Mouse (Mus musculus) limb, embryonic 11.5 days (tissue): Measurements from ENCODE around the gene Patj. TPM values are rescaled to one million over a fixed set of nuclear protein-coding genes. Genes with fewer than 3 reads are reported as not detected.

Experiments
- ATAC-seq: fragments of 200-750 bp; cut with Nextera tagmentation; 2 replicates; pipeline ENCODE4 v1.8.0; 2017; ENCODE audit warnings: low read depth; ENCODE audit not compliant: insufficient number of reproducible peaks, low FRiP score, low TSS enrichment
- DNase-seq: peaks from one replicate; pipeline ENCODE4 v3.0.0-alpha.2; 2015; ENCODE audit warnings: low spot score
- H3K27ac ChIP-seq: fragments of 300-500 bp; sonication (generic); replicated peaks from 2 replicates; pipeline ENCODE4 v1.5.1; 2014; ENCODE audit warnings: low read depth, mild to moderate bottlenecking, low read length
- H3K27me3 ChIP-seq: fragments of 300-500 bp; sonication (generic); 2 replicates; pipeline ENCODE4 v1.6.1; 2014; ENCODE audit warnings: mild to moderate bottlenecking, low read length, mixed read lengths; ENCODE audit not compliant: control insufficient read depth, insufficient read depth
- H3K36me3 ChIP-seq: fragments of 300-500 bp; sonication (generic); 2 replicates; pipeline ENCODE4 v1.6.1; 2014; ENCODE audit warnings: mild to moderate bottlenecking, low read length, moderate library complexity, mixed read lengths; ENCODE audit not compliant: control insufficient read depth, insufficient read depth
- H3K4me1 ChIP-seq: fragments of 300-500 bp; sonication (generic); 2 replicates; pipeline ENCODE4 v1.6.1; 2014; ENCODE audit warnings: low read length, mixed read lengths; ENCODE audit not compliant: control insufficient read depth, insufficient read depth
- H3K4me2 ChIP-seq: fragments of 300-500 bp; sonication (generic); 2 replicates; pipeline ENCODE4 v1.6.1; 2014; ENCODE audit warnings: low read depth, mild to moderate bottlenecking, moderate library complexity; ENCODE audit not compliant: severe bottlenecking
- H3K4me3 ChIP-seq: fragments of 300-500 bp; sonication (generic); 2 replicates; pipeline ENCODE4 v1.5.1; 2014; ENCODE audit warnings: low read depth, low read length
- H3K9ac ChIP-seq: fragments of 300-500 bp; sonication (generic); 2 replicates; pipeline ENCODE4 v1.6.1; 2014; ENCODE audit warnings: mild to moderate bottlenecking, low read length
- H3K9me3 ChIP-seq: fragments of 300-500 bp; sonication (generic); 2 replicates; pipeline ENCODE4 v1.6.1; 2016; ENCODE audit warnings: low read length; ENCODE audit not compliant: control insufficient read depth
- WGBS: fragments of 180-500 bp; shearing (Covaris S2); extraction: QIAGEN DNeasy Blood & Tissue Kit; methylation state at CpG from one replicate; pipeline ENCODE4 v1.1.7; 2014; 5-methylcytosine and 5-hydroxymethylcytosine counted together
- polyA plus RNA-seq: library from polyadenylated mRNA; unstranded; fragments of >200 nt; fragmentation: Nextera tagmentation; extraction: Ambion mirVana; gene quantifications from 2 replicates; pipeline ENCODE4 v1.2.1, GENCODE M21; 2014

Gene Patj
- polyA plus RNA-seq, 1 experiment from 2014 or later = 19.4 TPM

GRCm38 (mm10) chr4:98635140-98635837 lies 239.7 kb downstream of the Patj start:
- ATAC-seq (no peak), DNase-seq (no peak)
- Histone ChIP-seq H3K36me3 (no peaks in the 10 kb centered on the region), H3K4me2 (no peak overlapping the region), H3K9ac (no peak overlapping the region), H3K4me1 (0 out of 2 replicates have a peak, but pooled peaks cover 2% of the 10 kb centered on the region), H3K27ac (0 out of 2 replicates have a peak overlapping the region, but pooled peaks have one; percentile 16), H3K27me3 (no peaks in the 10 kb centered on the region), H3K4me3 (no peak overlapping the region), H3K9me3 (no peaks in the 10 kb centered on the region)
- 89% methylated on average over 18 of the region's 18 CpGs for WGBS

GRCm38 (mm10) chr4:98638731-98639130 lies 243.1 kb downstream of the Patj start:
- ATAC-seq (no peak), DNase-seq (no peak)
- H3K27me3 ChIP-seq = no peaks in the 10 kb centered on the region
- WGBS = 94% methylated on average over 8 of the region's 8 CpGs
- no peak overlapping the region for H3K27ac ChIP-seq
- H3K9me3 ChIP-seq = no peaks in the 10 kb centered on the region
- no peak overlapping the region for H3K4me3 ChIP-seq
- H3K4me2 ChIP-seq = no peak overlapping the region
- H3K36me3 ChIP-seq = no peaks in the 10 kb centered on the region
- H3K4me1 ChIP-seq = 0 out of 2 replicates have a peak, but pooled peaks cover 2% of the 10 kb centered on the region
- no peak overlapping the region for H3K9ac ChIP-seq

DNA sequence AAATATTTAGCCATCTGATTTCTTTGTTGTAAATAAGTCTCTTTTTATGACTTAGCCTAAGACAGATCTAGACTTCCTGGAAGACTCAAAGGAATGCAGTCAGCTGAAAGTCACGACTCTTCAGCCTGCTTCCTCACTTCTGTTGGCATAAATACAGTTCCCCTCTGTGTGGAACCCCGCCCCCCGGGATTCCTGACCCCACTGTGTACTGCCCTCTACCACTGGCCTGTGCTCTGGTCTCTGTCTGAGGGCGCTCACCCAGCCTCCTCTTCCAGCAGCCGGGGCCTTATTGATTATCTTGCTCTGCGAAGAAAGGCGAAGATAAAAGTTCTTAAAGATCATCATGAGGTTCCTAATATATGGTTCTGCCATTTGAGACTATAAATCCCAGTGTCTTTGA lies 258.1 kb downstream of the Patj start:
- Histone ChIP-seq H3K4me2 (no peak overlapping the region), H3K4me1 (0 out of 2 replicates have a peak, but pooled peaks cover 3% of the 10 kb centered on the region), H3K36me3 (no peaks in the 10 kb centered on the region), H3K27me3 (no peaks in the 10 kb centered on the region), H3K9ac (no peak overlapping the region), H3K27ac (no peak overlapping the region), H3K9me3 (no peaks in the 10 kb centered on the region), H3K4me3 (no peak overlapping the region)
- ATAC-seq (no peak), DNase-seq (no peak)
- WGBS = 41% methylated on average over 7 of the region's 7 CpGs

DNA sequence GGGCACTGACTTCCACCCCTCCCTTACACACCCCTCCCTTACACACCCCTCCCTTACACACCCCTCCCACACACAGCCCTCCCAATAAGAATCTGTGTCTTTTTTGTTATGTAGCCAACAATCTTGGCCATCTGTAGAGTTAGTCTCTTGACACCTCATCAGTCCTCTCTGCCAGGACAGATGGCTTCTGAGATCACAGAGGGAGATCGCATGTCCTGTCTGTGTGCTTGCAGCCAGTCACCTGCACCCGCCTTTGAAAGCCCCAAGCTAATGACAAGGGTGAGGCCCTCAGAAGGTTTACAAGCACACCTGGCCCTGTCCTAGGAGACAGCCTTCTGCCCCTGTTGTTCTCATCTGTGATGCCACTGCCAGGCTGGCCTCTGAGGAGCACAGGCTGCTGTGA lies 258.8 kb downstream of the Patj start:
- Histone ChIP-seq H3K4me1 (0 out of 2 replicates have a peak, but pooled peaks cover 3% of the 10 kb centered on the region), H3K9me3 (no peaks in the 10 kb centered on the region), H3K27me3 (no peaks in the 10 kb centered on the region), H3K4me2 (no peak overlapping the region), H3K9ac (no peak overlapping the region), H3K27ac (no peak overlapping the region), H3K36me3 (no peaks in the 10 kb centered on the region), H3K4me3 (no peak overlapping the region)
- WGBS = 16% methylated on average over 2 of the region's 2 CpGs
- DNase-seq (no peak), ATAC-seq (peak; percentile 57)

DNA sequence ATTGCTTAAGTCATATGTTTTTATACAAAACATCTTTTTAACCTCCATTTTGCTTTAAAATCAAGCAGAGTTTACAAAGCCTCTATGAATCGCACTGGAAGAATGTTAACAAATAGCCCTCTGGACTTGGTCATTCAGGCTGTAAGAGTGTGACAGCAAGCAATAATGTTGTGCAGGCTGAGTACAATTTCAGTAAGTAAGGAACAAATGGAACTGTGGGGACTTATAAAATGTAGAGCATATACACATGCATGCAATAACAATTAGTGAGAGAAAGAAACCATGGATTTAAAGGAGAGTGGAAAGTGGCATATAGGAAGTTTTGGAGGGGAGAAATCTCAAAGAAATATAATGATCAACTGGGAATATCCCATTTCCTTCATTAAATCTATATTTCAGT lies 261.2 kb downstream of the Patj start:
- 93% methylated on average over 1 of the region's 1 CpGs for WGBS
- Histone ChIP-seq H3K4me3 (no peak overlapping the region), H3K27ac (no peak overlapping the region), H3K4me2 (no peak overlapping the region), H3K9me3 (no peaks in the 10 kb centered on the region), H3K36me3 (no peaks in the 10 kb centered on the region), H3K27me3 (no peaks in the 10 kb centered on the region), H3K9ac (no peak overlapping the region), H3K4me1 (0 out of 2 replicates have a peak, but pooled peaks cover 3% of the 10 kb centered on the region)
- ATAC-seq (no peak), DNase-seq (no peak)

DNA sequence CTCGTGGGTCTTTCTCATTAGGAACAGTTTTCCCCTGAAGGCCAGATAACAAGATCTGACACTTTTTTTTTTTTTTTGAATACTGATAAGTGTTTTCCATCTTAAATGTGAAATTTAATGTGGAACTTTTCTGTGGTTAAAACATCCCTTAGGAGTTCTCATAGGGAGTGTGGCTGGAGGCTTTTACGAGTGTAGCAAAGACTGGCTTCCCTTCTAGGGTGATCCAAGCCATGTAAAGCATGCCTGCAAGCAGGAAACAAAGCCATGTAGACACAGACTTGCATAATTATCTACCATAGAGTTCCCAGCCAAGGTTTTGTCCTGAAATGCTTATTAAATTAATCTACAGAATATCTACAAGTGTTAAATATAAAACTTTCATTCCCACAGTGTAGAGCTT lies 263.4 kb downstream of the Patj start:
- Histone ChIP-seq H3K4me1 (0 out of 2 replicates have a peak, but pooled peaks cover 3% of the 10 kb centered on the region), H3K9ac (no peak overlapping the region), H3K36me3 (no peaks in the 10 kb centered on the region), H3K27me3 (no peaks in the 10 kb centered on the region), H3K27ac (no peak overlapping the region), H3K4me2 (no peak overlapping the region), H3K4me3 (no peak overlapping the region), H3K9me3 (peaks cover 6% of the 10 kb centered on the region; the same call in 1 of the 2 replicates)
- DNase-seq (no peak), ATAC-seq (no peak)
- WGBS = 62% methylated on average over 2 of the region's 2 CpGs

DNA sequence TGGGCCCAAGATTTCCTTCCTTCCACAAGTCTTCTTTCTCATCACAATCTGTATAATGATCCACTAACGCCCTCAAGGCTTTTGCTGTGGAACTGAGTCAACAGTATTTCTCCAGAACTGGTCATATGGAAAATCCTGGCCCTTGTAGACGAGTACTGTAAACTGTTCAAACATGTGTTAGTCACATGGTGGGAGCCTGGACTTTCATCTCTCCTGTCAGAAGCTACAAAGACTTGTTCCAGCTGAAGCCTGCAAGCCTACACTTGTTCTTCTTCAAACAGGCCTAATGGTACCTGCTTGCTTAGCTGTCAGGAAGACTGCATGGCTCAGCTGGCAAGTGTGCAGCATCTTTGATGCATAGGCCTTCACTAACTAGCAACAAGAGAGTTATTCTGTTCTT lies 264.9 kb downstream of the Patj start:
- H3K36me3 ChIP-seq = no peaks in the 10 kb centered on the region
- no peak overlapping the region for H3K27ac ChIP-seq
- DNase-seq (no peak), ATAC-seq (no peak)
- WGBS = 79% methylated on average over 2 of the region's 2 CpGs
- H3K4me1 ChIP-seq = 0 out of 2 replicates have a peak, but pooled peaks cover 3% of the 10 kb centered on the region
- no peak overlapping the region for H3K9ac ChIP-seq
- H3K9me3 ChIP-seq = peaks cover 6% of the 10 kb centered on the region; the same call in 1 of the 2 replicates
- no peak overlapping the region for H3K4me2 ChIP-seq
- no peak overlapping the region for H3K4me3 ChIP-seq
- no peaks in the 10 kb centered on the region for H3K27me3 ChIP-seq

GRCm38 (mm10) chr4:98665884-98666283 lies 270.3 kb downstream of the Patj start:
- no peak for ATAC-seq
- 0 out of 2 replicates have a peak, but pooled peaks cover 3% of the 10 kb centered on the region for H3K4me1 ChIP-seq
- no peak overlapping the region for H3K4me2 ChIP-seq
- H3K9ac ChIP-seq = no peak overlapping the region
- H3K9me3 ChIP-seq = peaks cover 6% of the 10 kb centered on the region; the same call in 1 of the 2 replicates
- no peak for DNase-seq
- no peaks in the 10 kb centered on the region for H3K36me3 ChIP-seq
- no peak overlapping the region for H3K4me3 ChIP-seq
- no peak overlapping the region for H3K27ac ChIP-seq
- WGBS = 97% methylated on average over 7 of the region's 7 CpGs
- H3K27me3 ChIP-seq = no peaks in the 10 kb centered on the region
